Mouse (Mus musculus): Measurements from ENCODE around the gene Hpn. TPM values are rescaled to one million over a fixed set of nuclear protein-coding genes. Genes with fewer than 3 reads are reported as not detected.

Gene Hpn
- polyA plus RNA-seq, 1 experiment = 32.4 TPM

GRCm38 (mm10) chr7:31110861-31111385 is 4.2 kb downstream of the Hpn start:
- no peak for DNase-seq (ENCODE audit: low read depth)

- DNase-seq (ENCODE audit: low read depth) = no peak
Measured at GRCm38 (mm10) chr7:31109796-31110195, 5.3 kb downstream of the Hpn start.

GRCm38 (mm10) chr7:31109091-31109490 is 6.0 kb downstream of the Hpn start:
- no peak for DNase-seq (ENCODE audit: low read depth)

GRCm38 (mm10) chr7:31107781-31108180 is 7.3 kb downstream of the Hpn start:
- DNase-seq (ENCODE audit: low read depth) = no peak

GRCm38 (mm10) chr7:31106166-31106565 is 8.9 kb downstream of the Hpn start:
- DNase-seq (ENCODE audit: low read depth) = no peak

- no peak for DNase-seq (ENCODE audit: low read depth)
Measured at GRCm38 (mm10) chr7:31105061-31105768, 9.9 kb downstream of the Hpn start.

GRCm38 (mm10) chr7:31100786-31101185 is 14.3 kb downstream of the Hpn start:
- DNase-seq (ENCODE audit: low read depth) = no peak

- DNase-seq (ENCODE audit: low read depth) = no peak
Measured at GRCm38 (mm10) chr7:31099612-31099982, 15.5 kb downstream of the Hpn start.

GRCm38 (mm10) chr7:31098697-31099611 is 16.1 kb downstream of the Hpn start:
- DNase-seq (ENCODE audit: low read depth) = no peak

- DNase-seq (ENCODE audit: low read depth) = no peak
Measured at GRCm38 (mm10) chr7:31097583-31098248, 17.4 kb downstream of the Hpn start.

GRCm38 (mm10) chr7:31096892-31097564 is 18.1 kb downstream of the Hpn start:
- DNase-seq (ENCODE audit: low read depth) = no peak

- no peak for DNase-seq (ENCODE audit: low read depth)
Measured at GRCm38 (mm10) chr7:31094774-31095501, 20.2 kb downstream of the Hpn start.

GRCm38 (mm10) chr7:31089721-31090120 is 25.4 kb downstream of the Hpn start:
- no peak for DNase-seq (ENCODE audit: low read depth)

- no peak for DNase-seq (ENCODE audit: low read depth)
Measured at GRCm38 (mm10) chr7:31088206-31088605, 26.9 kb downstream of the Hpn start.

- DNase-seq (ENCODE audit: low read depth) = no peak
Measured at GRCm38 (mm10) chr7:31087262-31087661, 27.8 kb downstream of the Hpn start.

- no peak for DNase-seq (ENCODE audit: low read depth)
Measured at GRCm38 (mm10) chr7:31086175-31086755, 28.8 kb downstream of the Hpn start.

- no peak for DNase-seq (ENCODE audit: low read depth)
Measured at GRCm38 (mm10) chr7:31085171-31085570, 29.9 kb downstream of the Hpn start.

- no peak for DNase-seq (ENCODE audit: low read depth)
Measured at GRCm38 (mm10) chr7:31084140-31084539, 30.9 kb downstream of the Hpn start.

GRCm38 (mm10) chr7:31082831-31083588 is 32.1 kb downstream of the Hpn start:
- no peak for DNase-seq (ENCODE audit: low read depth)

- DNase-seq (ENCODE audit: low read depth) = no peak
Measured at GRCm38 (mm10) chr7:31082106-31082505, 33.0 kb downstream of the Hpn start.
